Mouse (Mus musculus) midbrain, postnatal 0 days (tissue): Measurements from ENCODE around the gene Adcyap1r1. TPM values are rescaled to one million over a fixed set of nuclear protein-coding genes. Genes with fewer than 3 reads are reported as not detected.
A peak's percentile ranks its signal among the peaks of the same experiment; 100 is the strongest.

Experiments used
- ATAC-seq: fragments of 200-750 bp; cut with Nextera tagmentation; 2 replicates; pipeline ENCODE4 v1.8.0; 2017; ENCODE audit warnings: moderate number of reproducible peaks, mild to moderate bottlenecking, moderate TSS enrichment, moderate library complexity; ENCODE audit not compliant: low FRiP score
- DNase-seq: peaks from one replicate; pipeline ENCODE4 v3.0.0-alpha.2; 2015; ENCODE audit warnings: low spot score
- H3K27ac ChIP-seq: fragments of 300-500 bp; sonication (generic); 2 replicates; pipeline ENCODE4 v1.5.1; 2014; ENCODE audit warnings: low read depth, mild to moderate bottlenecking, low read length, mixed read lengths
- H3K27me3 ChIP-seq: fragments of 300-500 bp; sonication (generic); 2 replicates; pipeline ENCODE4 v1.6.1; 2014; ENCODE audit warnings: low read length, control low read depth, mixed read lengths; ENCODE audit not compliant: insufficient read depth
- H3K36me3 ChIP-seq: fragments of 300-500 bp; sonication (generic); 2 replicates; pipeline ENCODE4 v1.6.1; 2014; ENCODE audit warnings: low read length, control low read depth, mixed read lengths; ENCODE audit not compliant: insufficient read depth
- H3K4me1 ChIP-seq: fragments of 300-500 bp; sonication (generic); 2 replicates; pipeline ENCODE4 v1.6.1; 2014; ENCODE audit warnings: mild to moderate bottlenecking, control low read depth, antibody characterized with exemption, low read length, mixed read lengths; ENCODE audit not compliant: insufficient read depth
- H3K4me2 ChIP-seq: fragments of 300-500 bp; sonication (generic); 2 replicates; pipeline ENCODE4 v1.6.1; 2014; ENCODE audit warnings: low read depth, mild to moderate bottlenecking, low read length, mixed read lengths; ENCODE audit not compliant: poor library complexity, severe bottlenecking
- H3K4me3 ChIP-seq: fragments of 300-500 bp; sonication (generic); 2 replicates; pipeline ENCODE4 v1.5.1; 2014; ENCODE audit warnings: low read depth, mild to moderate bottlenecking, low read length, moderate library complexity
- H3K9ac ChIP-seq: fragments of 300-500 bp; sonication (generic); replicated peaks from 2 replicates; pipeline ENCODE4 v1.6.1; 2014; ENCODE audit warnings: mild to moderate bottlenecking, low read length, moderate library complexity, mixed read lengths; ENCODE audit not compliant: poor library complexity, severe bottlenecking
- H3K9me3 ChIP-seq: fragments of 300-500 bp; sonication (generic); 2 replicates; pipeline ENCODE4 v1.6.1; 2016; ENCODE audit warnings: low read length, control low read depth
- CTCF ChIP-seq: IDR thresholded peaks from 2 replicates; pipeline ENCODE4 v1.5.1; 2016; ENCODE audit warnings: antibody characterized with exemption, mild to moderate bottlenecking
- WGBS: fragments of 180-500 bp; shearing (Covaris S2); extraction: QIAGEN DNeasy Blood & Tissue Kit; methylation state at CpG from one replicate; pipeline ENCODE4 v1.1.7; 2014; 5-methylcytosine and 5-hydroxymethylcytosine counted together
- polyA plus RNA-seq: library from polyadenylated mRNA; unstranded; fragments of >200 nt; fragmentation: Nextera tagmentation; extraction: Ambion mirVana; gene quantifications from 2 replicates; pipeline ENCODE4 v1.2.1, GENCODE M21; 2015
- total RNA-seq: library from RNA; depleted of rRNA; stranded (reverse); fragments of >200 nt; gene quantifications from 2 replicates; pipeline ENCODE4 v1.2.3, GENCODE M21; 2014

Adcyap1r1 gene
- total and polyA plus RNA-seq, 2 experiments from 2014 or later, result 68.6 to 207 TPM

DNA sequence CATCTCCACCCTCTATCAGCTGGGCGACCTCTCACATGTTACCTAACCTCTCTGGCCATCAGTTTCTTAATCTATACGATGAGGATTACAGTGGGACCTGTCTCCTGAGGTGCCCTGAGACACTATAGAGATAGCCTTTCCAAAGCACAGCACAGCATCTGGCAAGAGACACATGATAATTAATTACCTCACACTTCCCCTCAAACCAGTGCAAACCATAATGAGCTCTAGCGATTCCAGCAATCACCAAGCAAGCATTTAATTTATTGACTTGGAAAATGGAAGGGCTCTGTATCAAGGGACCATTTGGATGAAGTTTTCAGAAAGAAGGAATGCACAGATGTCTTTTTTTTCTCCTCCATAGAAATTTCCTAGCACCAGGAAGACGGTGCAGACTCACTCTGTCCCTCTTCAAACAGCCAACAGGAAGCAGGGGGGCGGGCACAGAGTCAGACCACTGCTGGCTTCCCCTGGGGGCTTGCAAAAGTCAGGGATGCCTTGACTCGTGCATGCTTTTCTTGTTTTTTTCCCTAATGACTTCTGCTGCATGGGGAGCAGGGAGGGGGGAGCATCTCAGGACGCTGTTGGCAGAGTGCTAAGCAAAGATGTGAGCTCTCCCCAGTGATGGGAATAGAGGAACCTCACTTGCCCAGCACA is 41.5 kb upstream of the Adcyap1r1 start:
- TF ChIP-seq CTCF, result no peak
- H3K4me1 ChIP-seq, result 0 out of 2 replicates have a peak, but pooled peaks cover 3% of the 10 kb centered on the region
- no peak overlapping the region for H3K4me3 ChIP-seq
- H3K27me3 ChIP-seq, result no peaks in the 10 kb centered on the region
- DNase-seq (no peak), ATAC-seq (no peak)
- H3K9me3 ChIP-seq, result no peaks in the 10 kb centered on the region
- H3K27ac ChIP-seq, result no peak overlapping the region
- no peak overlapping the region for H3K9ac ChIP-seq
- H3K36me3 ChIP-seq, result no peaks in the 10 kb centered on the region
- WGBS, result 58% methylated on average over 7 of the region's 7 CpGs
- H3K4me2 ChIP-seq, result no peak overlapping the region

DNA sequence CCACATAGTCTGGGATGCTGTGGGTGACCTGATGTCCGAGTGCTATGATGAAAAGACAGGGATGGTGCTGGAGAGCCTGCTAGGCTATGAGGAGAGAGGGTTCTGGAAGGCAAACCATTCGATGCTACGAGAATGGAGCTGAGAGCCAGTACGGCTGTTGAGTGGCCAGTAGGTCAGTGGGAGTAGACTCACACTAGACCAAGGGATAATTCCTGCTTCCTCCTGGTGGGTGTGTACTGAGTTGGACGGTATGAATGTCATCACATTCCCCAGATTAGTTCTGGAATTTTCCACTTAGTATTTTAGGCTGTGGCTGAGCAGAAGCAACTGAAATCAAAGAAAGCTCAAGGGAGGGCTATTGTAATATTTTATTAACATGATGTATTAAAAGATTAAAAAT is 40.8 kb upstream of the Adcyap1r1 start:
- 80% methylated on average over 5 of the region's 5 CpGs for WGBS
- DNase-seq, result no peak
- no peak overlapping the region for H3K27ac ChIP-seq
- H3K4me3 ChIP-seq, result no peak overlapping the region
- no peak for TF ChIP-seq CTCF
- H3K27me3 ChIP-seq, result no peaks in the 10 kb centered on the region
- no peaks in the 10 kb centered on the region for H3K36me3 ChIP-seq
- no peaks in the 10 kb centered on the region for H3K9me3 ChIP-seq
- H3K4me1 ChIP-seq, result 0 out of 2 replicates have a peak, but pooled peaks cover 3% of the 10 kb centered on the region
- H3K4me2 ChIP-seq, result no peak overlapping the region
- no peak for ATAC-seq
- H3K9ac ChIP-seq, result no peak overlapping the region

DNA sequence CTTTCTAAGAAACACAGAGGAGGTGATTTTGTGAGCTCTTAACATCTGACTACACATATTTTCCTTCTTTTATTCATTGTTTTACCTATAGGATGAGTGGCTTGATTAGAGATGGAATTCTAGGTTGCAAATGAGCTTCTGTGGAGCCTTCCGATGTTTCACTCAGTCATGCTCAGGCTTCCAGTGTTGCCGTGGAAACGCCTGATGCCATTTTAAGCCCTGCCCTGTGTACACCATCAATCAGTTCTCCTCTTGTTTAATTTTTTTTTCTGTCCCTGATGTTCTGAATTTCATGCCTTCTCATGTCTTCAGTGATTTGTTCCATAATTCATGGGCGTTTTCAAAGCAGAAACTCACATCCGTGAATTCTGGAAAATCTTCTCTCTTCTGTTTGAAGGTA is 35.6 kb upstream of the Adcyap1r1 start:
- peak; percentile 56 for DNase-seq
- Histone ChIP-seq H3K9me3 (no peaks in the 10 kb centered on the region), H3K4me2 (no peak overlapping the region), H3K36me3 (no peaks in the 10 kb centered on the region), H3K27me3 (no peaks in the 10 kb centered on the region), H3K4me1 (peaks cover 10% of the 10 kb centered on the region; the same call in 1 of the 2 replicates), H3K4me3 (no peak overlapping the region), H3K9ac (no peak overlapping the region), H3K27ac (no peak overlapping the region)
- peak; percentile 55; the same call in 1 of the 2 replicates for ATAC-seq
- 29% methylated on average over 5 of the region's 5 CpGs for WGBS
- no peak for TF ChIP-seq CTCF

DNA sequence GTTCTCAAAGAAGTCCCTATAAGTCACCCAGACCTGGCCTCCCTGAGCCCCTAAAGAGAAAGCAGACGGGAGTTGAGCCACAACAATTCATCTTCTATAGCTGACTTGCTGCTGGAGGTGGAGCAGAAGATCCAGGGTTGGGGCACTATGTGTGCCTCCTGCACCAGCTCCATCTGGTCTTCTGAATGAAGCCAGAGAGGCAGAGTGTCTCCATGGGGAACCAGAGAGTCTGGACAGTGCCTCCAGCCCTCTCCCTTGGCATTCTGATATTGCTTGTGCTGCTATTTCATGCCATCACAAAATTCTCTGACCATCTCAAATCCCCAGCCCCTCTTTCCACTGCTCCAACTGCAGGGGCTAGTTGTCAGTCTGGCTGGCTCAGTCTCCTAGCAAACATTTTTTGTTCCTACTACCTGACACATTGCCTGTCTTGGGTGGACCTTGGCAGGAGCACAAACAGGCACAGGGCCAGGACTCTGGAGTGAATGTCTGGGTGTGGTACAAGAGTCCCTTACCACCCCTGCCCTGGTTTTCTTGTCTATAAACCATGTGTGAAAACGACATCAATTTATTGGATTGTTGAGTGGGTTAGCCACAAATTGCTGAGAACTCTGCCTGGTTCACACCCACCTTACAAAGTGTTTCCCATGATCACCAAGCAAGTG is 32.9 kb upstream of the Adcyap1r1 start:
- ATAC-seq, result no peak
- H3K27me3 ChIP-seq, result no peaks in the 10 kb centered on the region
- WGBS, result 65% methylated on average over 2 of the region's 2 CpGs
- H3K9me3 ChIP-seq, result no peaks in the 10 kb centered on the region
- H3K36me3 ChIP-seq, result no peaks in the 10 kb centered on the region
- TF ChIP-seq CTCF, result no peak
- no peak overlapping the region for H3K27ac ChIP-seq
- no peak for DNase-seq
- no peak overlapping the region for H3K9ac ChIP-seq
- no peak overlapping the region for H3K4me2 ChIP-seq
- peaks cover 12% of the 10 kb centered on the region; the same call in 1 of the 2 replicates for H3K4me1 ChIP-seq
- no peak overlapping the region for H3K4me3 ChIP-seq

DNA sequence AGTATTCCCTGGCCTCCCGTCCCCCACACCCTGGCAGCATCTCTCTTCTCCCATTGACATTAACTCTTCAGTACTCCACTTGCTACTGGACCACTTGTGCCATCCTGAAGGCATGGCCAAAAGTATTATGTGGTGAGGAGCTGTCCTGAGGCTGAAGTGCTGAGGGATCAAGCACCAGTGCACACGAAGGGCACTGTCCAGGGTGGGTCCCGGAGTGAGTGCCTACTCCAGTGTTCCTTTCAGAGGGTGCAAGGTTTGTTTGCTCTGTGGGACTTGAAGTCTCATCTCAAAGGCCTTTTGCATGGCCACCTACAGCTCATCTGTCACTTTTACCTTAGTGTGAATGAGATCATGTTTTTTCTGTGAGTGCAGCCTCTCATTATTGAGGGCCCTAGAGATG is 31.4 kb upstream of the Adcyap1r1 start:
- Histone ChIP-seq H3K27ac (peak overlapping the region; percentile 80), H3K4me3 (no peak overlapping the region), H3K9me3 (no peaks in the 10 kb centered on the region), H3K4me2 (no peak overlapping the region), H3K27me3 (no peaks in the 10 kb centered on the region), H3K4me1 (peaks cover 12% of the 10 kb centered on the region; the same call in 1 of the 2 replicates), H3K9ac (no peak overlapping the region), H3K36me3 (no peaks in the 10 kb centered on the region)
- ATAC-seq (0 out of 2 replicates have a peak, but pooled peaks have one; percentile 3), DNase-seq (no peak)
- TF ChIP-seq CTCF, result no peak
- WGBS, result 73% methylated on average over 3 of the region's 3 CpGs

DNA sequence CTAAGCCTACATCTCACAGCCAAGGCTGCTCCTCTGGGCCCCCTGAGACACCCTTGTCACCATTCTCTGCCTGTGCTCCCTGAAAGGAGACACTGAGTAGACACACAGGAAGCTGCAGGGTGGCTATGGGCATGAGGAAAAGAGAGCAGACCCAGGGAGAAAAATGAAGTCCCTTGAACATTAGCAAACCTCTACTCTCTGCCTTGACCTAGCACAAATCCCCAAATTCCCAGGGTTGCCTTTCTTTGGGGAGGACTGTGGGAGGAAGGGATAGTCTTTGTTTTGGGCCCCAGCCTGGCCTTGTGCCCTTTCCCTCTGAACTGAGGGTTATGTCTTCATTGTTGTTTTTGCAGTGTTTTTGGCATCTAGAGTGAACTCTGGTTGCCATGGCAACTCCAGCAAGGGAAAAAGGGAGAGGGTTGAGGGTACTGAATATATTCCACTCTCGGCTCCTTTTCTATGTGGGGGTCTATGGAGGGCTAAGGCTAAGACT is 30.9 kb upstream of the Adcyap1r1 start:
- ATAC-seq (peak; percentile 79), DNase-seq (peak; percentile 80)
- Histone ChIP-seq H3K9me3 (no peaks in the 10 kb centered on the region), H3K27ac (peak overlapping the region; percentile 80), H3K4me3 (no peak overlapping the region), H3K4me1 (peaks cover 12% of the 10 kb centered on the region; the same call in 1 of the 2 replicates), H3K9ac (no peak overlapping the region), H3K27me3 (no peaks in the 10 kb centered on the region), H3K36me3 (no peaks in the 10 kb centered on the region), H3K4me2 (no peak overlapping the region)
- no peak for TF ChIP-seq CTCF
- 0% methylated on average over 1 of the region's 1 CpGs for WGBS
